Mouse (Mus musculus) forebrain, postnatal 0 days (tissue): ENCODE measurements around the gene Snx29. TPM values are rescaled to one million over a fixed set of nuclear protein-coding genes. Genes with fewer than 3 reads are reported as not detected.
"Not testable (repeated sequence)": the region's sequence is repeated elsewhere in the genome, so short reads cannot be mapped to it uniquely, and the experiment has no call there.

Experiments
- ATAC-seq: fragments of 200-750 bp; cut with Nextera tagmentation; 2 replicates; pipeline ENCODE4 v1.8.0; 2017; ENCODE audit warnings: mild to moderate bottlenecking, moderate library complexity
- DNase-seq: peaks from one replicate; pipeline ENCODE4 v3.0.0-alpha.2; 2015
- H3K27ac ChIP-seq: fragments of 300-500 bp; sonication (generic); 2 replicates; pipeline ENCODE4 v1.5.1; 2014; ENCODE audit warnings: low read depth, mild to moderate bottlenecking, antibody characterized with exemption, low read length, moderate library complexity, mixed read lengths
- H3K27me3 ChIP-seq: fragments of 300-500 bp; sonication (generic); 2 replicates; pipeline ENCODE4 v1.6.1; 2014; ENCODE audit warnings: mild to moderate bottlenecking, low read length, mixed read lengths; ENCODE audit not compliant: insufficient read depth
- H3K36me3 ChIP-seq: fragments of 300-500 bp; sonication (generic); 2 replicates; pipeline ENCODE4 v1.6.1; 2014; ENCODE audit warnings: mild to moderate bottlenecking, moderate library complexity; ENCODE audit not compliant: insufficient read depth
- H3K4me1 ChIP-seq: fragments of 300-500 bp; sonication (generic); 2 replicates; pipeline ENCODE4 v1.6.1; 2014; ENCODE audit warnings: antibody characterized with exemption; ENCODE audit not compliant: insufficient read depth
- H3K4me2 ChIP-seq: fragments of 300-500 bp; sonication (generic); 2 replicates; pipeline ENCODE4 v1.6.1; 2014; ENCODE audit warnings: low read depth, mild to moderate bottlenecking, moderate library complexity
- H3K4me3 ChIP-seq: fragments of 300-500 bp; sonication (generic); 2 replicates; pipeline ENCODE4 v1.5.1; 2014; ENCODE audit warnings: low read depth, low read length, mixed read lengths
- H3K9ac ChIP-seq: fragments of 300-500 bp; sonication (generic); 2 replicates; pipeline ENCODE4 v1.6.1; 2014; ENCODE audit warnings: mild to moderate bottlenecking
- H3K9me3 ChIP-seq: fragments of 300-500 bp; sonication (generic); 2 replicates; pipeline ENCODE4 v1.6.1; 2016; ENCODE audit warnings: low read length
- CTCF ChIP-seq: sonication (generic); IDR thresholded peaks from 2 replicates; pipeline ENCODE4 v1.5.1; 2016; ENCODE audit warnings: antibody characterized with exemption, control low read depth, low read depth
- WGBS: fragments of 180-500 bp; shearing (Covaris S2); extraction: QIAGEN DNeasy Blood & Tissue Kit; methylation state at CpG from one replicate; pipeline ENCODE4 v1.1.7; 2014; 5-methylcytosine and 5-hydroxymethylcytosine counted together
- polyA plus RNA-seq: library from polyadenylated mRNA; unstranded; fragments of >200 nt; fragmentation: Nextera tagmentation; extraction: Ambion mirVana; gene quantifications from 2 replicates; pipeline ENCODE4 v1.2.1, GENCODE M21; 2015
- total RNA-seq: library from RNA; depleted of rRNA; stranded (reverse); fragments of >200 nt; gene quantifications from 2 replicates; pipeline ENCODE4 v1.2.3, GENCODE M21; 2014

Snx29 gene
- total and polyA plus RNA-seq, 2 experiments from 2014 or later = 5.8 to 20.6 TPM

DNA sequence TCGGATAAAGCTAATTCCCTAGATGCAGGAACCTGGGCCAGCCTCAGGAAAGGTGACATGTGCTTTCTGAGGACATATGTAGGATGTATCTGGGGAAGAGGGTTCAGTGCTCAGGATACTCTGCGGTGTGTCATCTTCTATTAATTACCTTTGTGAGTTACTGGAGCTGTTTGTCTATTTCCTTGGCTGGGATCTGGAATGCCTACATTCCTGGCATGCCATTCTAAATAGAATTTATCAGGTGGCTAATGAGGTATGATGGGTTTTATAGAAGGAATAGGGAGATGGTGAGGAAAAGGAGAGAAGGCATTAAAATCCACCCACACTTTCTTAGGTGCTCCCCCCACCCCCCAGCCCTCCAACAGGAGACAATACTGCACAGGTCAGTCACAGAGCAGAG is 178.9 kb downstream of the Snx29 start:
- WGBS = 89% methylated on average over 2 of the region's 2 CpGs
- H3K4me1 ChIP-seq = peaks cover 6% of the 10 kb centered on the region; the same call in 1 of the 2 replicates
- DNase-seq (no peak), ATAC-seq (no peak)
- H3K9me3 ChIP-seq = no peaks in the 10 kb centered on the region
- no peaks in the 10 kb centered on the region for H3K36me3 ChIP-seq
- H3K4me2 ChIP-seq = no peak overlapping the region
- H3K27ac ChIP-seq = no peak overlapping the region
- no peak overlapping the region for H3K9ac ChIP-seq
- no peaks in the 10 kb centered on the region for H3K27me3 ChIP-seq
- H3K4me3 ChIP-seq = no peak overlapping the region
- TF ChIP-seq CTCF = no peak

DNA sequence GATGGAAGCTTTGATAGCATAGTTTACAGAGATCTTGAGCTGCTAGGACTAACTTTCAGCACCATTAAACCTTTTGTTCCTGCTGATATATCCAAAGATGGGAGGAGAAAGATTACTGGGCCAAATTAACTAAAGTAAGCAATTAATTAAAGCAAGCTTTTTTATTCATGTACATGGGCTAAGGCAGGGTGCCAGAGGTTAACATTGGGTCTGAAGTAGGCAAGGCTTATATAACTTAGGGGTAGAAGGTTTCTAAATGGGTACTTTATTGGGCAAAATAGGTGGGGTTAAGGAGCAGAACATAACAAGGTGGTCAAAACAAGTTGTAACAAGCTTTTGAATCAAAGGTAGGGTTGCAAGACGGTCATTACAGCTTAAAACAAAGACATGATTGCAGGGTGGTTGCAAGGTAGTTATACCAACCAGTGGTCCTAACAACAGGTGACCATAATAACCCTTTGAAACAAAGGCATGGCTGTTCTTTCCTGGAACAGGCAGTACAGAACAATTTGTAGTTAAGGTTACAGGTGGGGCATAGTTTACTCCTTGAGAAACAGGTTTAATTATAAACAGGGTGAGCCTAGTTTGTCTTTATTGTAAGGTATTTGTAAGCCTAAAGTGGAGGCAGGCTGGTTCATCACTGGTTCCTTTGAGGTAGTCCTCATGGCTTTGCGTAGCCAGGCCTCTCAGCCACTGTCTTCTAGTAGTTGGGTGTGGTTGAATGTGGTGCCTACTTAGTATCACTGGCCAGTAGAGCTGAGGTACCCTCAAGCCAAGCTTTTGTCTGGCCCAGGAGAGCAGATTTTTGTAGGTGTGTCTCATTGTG is 182.2 kb downstream of the Snx29 start:
- no peaks in the 10 kb centered on the region for H3K36me3 ChIP-seq
- H3K4me3 ChIP-seq = no peak overlapping the region
- ATAC-seq (no peak), DNase-seq (no peak)
- peaks cover 6% of the 10 kb centered on the region; the same call in 1 of the 2 replicates for H3K4me1 ChIP-seq
- no peaks in the 10 kb centered on the region for H3K27me3 ChIP-seq
- no peak overlapping the region for H3K27ac ChIP-seq
- H3K9me3 ChIP-seq = no peaks in the 10 kb centered on the region
- 77% methylated on average over 2 of the region's 2 CpGs for WGBS
- H3K9ac ChIP-seq = no peak overlapping the region
- no peak for TF ChIP-seq CTCF
- no peak overlapping the region for H3K4me2 ChIP-seq

DNA sequence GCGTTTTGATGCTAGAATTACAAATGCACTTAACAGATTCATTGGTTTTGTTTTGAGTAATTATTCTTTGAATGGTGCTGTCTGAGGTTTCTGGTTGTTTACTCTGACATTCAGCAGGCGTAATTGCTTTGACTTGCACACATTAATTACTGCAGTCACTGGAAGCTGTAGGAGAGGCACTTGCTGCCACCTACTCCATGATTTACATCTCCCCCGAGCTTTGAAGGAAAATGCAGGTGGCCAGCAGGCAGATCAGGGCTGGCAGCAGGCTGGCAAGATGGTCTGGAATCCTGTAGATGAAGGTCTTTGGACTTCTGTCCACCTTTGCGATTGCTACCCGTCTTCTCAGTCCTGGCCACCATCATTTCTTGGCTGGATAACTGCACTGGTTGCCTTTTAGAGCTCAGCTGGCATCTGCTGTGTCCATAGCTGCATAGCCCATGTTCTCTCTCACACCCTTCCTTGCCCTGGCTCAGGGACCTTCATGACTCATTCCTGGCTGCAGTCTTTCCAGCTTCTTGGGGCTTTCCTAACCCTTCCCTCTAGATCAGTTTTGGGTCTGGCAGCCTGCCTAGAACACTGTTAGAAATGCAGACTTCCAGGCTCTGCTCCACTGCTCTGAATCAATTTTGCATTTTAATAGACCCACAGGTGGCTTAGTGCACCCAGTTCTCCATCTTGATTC is 182.9 kb downstream of the Snx29 start:
- Histone ChIP-seq H3K36me3 (no peaks in the 10 kb centered on the region), H3K9me3 (no peaks in the 10 kb centered on the region), H3K27me3 (no peaks in the 10 kb centered on the region), H3K27ac (no peak overlapping the region; the same call in 1 of the 2 replicates), H3K4me2 (no peak overlapping the region), H3K9ac (no peak overlapping the region), H3K4me1 (peaks cover 6% of the 10 kb centered on the region; the same call in 1 of the 2 replicates), H3K4me3 (no peak overlapping the region)
- no peak for TF ChIP-seq CTCF
- peak; percentile 36 for DNase-seq
- ATAC-seq = peak; percentile 58; the same call in 1 of the 2 replicates
- 50% methylated on average over 5 of the region's 5 CpGs for WGBS

DNA sequence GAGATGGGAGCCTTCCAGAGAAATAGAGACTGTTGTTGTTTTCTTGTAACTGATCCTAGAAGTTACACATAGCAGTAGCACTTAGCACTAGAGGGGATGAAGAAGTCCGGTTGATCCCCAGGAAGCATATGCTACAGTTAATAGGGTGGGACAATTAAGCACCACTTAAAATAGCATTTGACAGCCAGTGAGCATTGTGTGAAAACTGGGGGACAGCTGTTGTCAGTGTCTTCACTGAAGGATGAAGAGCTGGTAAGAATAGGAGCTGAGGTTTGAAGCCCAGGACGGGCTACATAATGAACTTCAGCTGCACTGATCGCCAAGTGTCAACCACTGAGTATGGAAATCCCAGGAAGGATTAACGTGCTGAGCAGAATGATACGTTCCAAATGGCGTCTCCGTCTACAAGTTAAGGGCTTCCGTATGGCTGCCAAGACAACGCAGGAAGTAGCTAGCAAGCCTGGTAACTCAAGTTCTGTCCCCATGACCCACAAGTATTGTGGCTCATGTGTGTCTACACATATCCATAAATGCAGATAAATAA is 184.6 kb downstream of the Snx29 start:
- Histone ChIP-seq H3K27ac (no peak overlapping the region), H3K9me3 (no peaks in the 10 kb centered on the region), H3K4me1 (peaks cover 6% of the 10 kb centered on the region; the same call in 1 of the 2 replicates), H3K27me3 (no peaks in the 10 kb centered on the region), H3K4me2 (no peak overlapping the region), H3K36me3 (no peaks in the 10 kb centered on the region), H3K4me3 (no peak overlapping the region), H3K9ac (no peak overlapping the region)
- WGBS = 71% methylated on average over 9 of the region's 9 CpGs
- DNase-seq (no peak), ATAC-seq (no peak)
- TF ChIP-seq CTCF = no peak

DNA sequence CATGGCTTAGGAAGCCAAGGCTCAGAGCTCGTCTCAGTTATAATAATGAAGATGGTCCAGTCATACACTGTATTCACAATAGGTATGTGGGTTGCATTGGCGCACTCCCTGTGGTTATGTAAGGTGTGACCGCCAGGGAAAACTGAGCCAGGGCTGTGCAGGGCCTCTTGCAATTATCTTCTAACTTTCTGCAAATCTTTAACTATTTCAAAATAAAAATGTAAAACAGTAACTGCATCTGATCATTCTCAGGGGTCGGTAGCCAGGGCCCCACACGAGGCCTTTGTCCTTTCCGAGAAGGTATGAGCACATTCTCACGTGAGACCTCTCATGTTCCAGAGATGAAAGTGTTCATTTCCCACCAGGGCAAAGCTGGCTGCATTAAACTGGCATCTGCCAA is 185.6 kb downstream of the Snx29 start:
- H3K4me3 ChIP-seq = no peak overlapping the region
- no peaks in the 10 kb centered on the region for H3K9me3 ChIP-seq
- 88% methylated on average over 7 of the region's 7 CpGs for WGBS
- ATAC-seq = no peak
- no peaks in the 10 kb centered on the region for H3K27me3 ChIP-seq
- TF ChIP-seq CTCF = no peak
- no peaks in the 10 kb centered on the region for H3K36me3 ChIP-seq
- no peak overlapping the region for H3K9ac ChIP-seq
- no peak for DNase-seq
- H3K4me1 ChIP-seq = peaks cover 6% of the 10 kb centered on the region; the same call in 1 of the 2 replicates
- no peak overlapping the region for H3K4me2 ChIP-seq
- H3K27ac ChIP-seq = no peak overlapping the region

DNA sequence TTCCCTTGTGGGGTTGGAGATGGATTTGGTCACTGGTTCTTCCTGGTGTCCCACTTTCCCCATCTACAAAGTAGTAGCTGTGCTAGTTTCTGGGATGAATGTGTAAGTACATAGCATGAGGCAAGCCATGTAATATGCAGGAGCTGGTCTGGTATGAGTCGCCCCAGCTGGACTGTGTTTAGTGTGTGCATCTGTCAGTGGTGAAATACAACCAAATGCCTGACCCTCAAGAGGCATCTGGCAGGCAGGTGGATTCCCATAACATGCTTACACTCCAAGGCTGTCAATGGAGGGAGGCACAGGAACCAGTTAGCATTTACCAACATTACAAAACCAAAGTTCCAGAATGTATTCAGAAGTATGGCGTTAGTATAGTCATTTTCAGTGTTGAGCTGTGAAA is 187.7 kb downstream of the Snx29 start:
- ATAC-seq (no peak), DNase-seq (no peak)
- Histone ChIP-seq H3K4me1 (peaks cover 3% of the 10 kb centered on the region; the same call in 1 of the 2 replicates), H3K27me3 (no peaks in the 10 kb centered on the region), H3K4me2 (no peak overlapping the region), H3K9me3 (no peaks in the 10 kb centered on the region), H3K9ac (no peak overlapping the region), H3K27ac (no peak overlapping the region), H3K4me3 (no peak overlapping the region), H3K36me3 (no peaks in the 10 kb centered on the region)
- 92% methylated on average over 2 of the region's 2 CpGs for WGBS
- no peak for TF ChIP-seq CTCF

DNA sequence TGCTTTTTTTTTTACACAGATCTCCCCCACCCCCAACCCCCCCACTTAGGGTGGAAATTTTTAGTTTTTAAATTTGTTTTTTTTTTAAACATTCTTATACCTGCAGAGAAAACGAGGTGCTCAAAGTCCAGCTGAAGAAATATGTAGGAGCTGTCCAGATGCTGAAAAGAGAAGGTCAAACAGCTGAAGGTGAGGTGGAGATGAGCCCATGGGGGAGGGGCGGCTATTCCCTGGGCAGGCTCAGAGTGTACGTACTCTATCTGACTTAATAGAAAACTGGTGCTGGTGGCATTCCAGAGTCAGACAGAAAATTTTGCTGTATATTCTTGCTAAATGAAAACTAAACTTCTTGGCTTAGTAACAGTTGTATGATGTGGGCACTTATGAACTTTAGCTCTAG is 188.1 kb downstream of the Snx29 start:
- no peak for ATAC-seq
- Histone ChIP-seq H3K4me3 (no peak overlapping the region), H3K9me3 (no peaks in the 10 kb centered on the region), H3K36me3 (no peaks in the 10 kb centered on the region), H3K4me2 (no peak overlapping the region), H3K9ac (no peak overlapping the region), H3K27ac (no peak overlapping the region), H3K4me1 (no peaks in the 10 kb centered on the region), H3K27me3 (no peaks in the 10 kb centered on the region)
- DNase-seq = no peak
- 78% methylated on average over 3 of the region's 3 CpGs for WGBS
- no peak for TF ChIP-seq CTCF

DNA sequence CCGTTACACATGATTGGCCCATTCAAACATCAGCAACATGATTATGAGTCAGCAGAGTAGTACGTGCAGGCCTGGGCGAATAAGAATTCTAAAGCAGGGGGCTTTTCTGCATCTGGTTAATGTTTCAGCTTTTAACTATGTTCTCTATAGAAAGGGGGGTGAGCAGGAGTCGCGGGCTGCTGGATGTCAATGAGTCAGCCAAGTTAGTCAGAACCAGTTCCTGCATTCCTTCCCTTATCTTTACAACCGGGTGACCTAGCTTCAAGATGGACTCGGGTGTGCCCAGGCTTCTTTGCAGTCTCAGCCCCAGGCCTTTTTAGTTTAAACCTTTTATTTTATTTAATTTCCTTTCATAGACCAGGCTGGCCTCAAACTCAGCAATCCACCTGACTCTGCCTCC is 189.0 kb downstream of the Snx29 start:
- 92% methylated on average over 7 of the region's 7 CpGs for WGBS
- not testable (repeated sequence) for H3K4me3 ChIP-seq, H3K9ac ChIP-seq, H3K27ac ChIP-seq, H3K4me2 ChIP-seq, ATAC-seq, H3K27me3 ChIP-seq, H3K36me3 ChIP-seq, DNase-seq, H3K9me3 ChIP-seq, H3K4me1 ChIP-seq
